Mouse (Mus musculus) embryonic facial prominence, embryonic 10.5 days (tissue): ENCODE measurements around the gene Agbl3. TPM values are rescaled to one million over a fixed set of nuclear protein-coding genes. Genes with fewer than 3 reads are reported as not detected.
A peak's percentile ranks its signal among the peaks of the same experiment; 100 is the strongest.

Experiments used
- DNase-seq: peaks from one replicate; pipeline ENCODE4 v3.0.0-alpha.2; 2017; ENCODE audit warnings: low spot score
- H3K27ac ChIP-seq: fragments of 300-500 bp; sonication (generic); replicated peaks from 2 replicates; pipeline ENCODE4 v1.5.1; 2016; ENCODE audit warnings: mild to moderate bottlenecking
- H3K27me3 ChIP-seq: fragments of 300-500 bp; sonication (generic); replicated peaks from 2 replicates; pipeline ENCODE4 v1.6.1; 2016; ENCODE audit warnings: low read depth, mild to moderate bottlenecking; ENCODE audit not compliant: poor library complexity, severe bottlenecking
- H3K36me3 ChIP-seq: fragments of 300-500 bp; sonication (generic); replicated peaks from 2 replicates; pipeline ENCODE4 v1.6.1; 2016; ENCODE audit warnings: mild to moderate bottlenecking, moderate library complexity
- H3K4me1 ChIP-seq: fragments of 300-500 bp; sonication (generic); 2 replicates; pipeline ENCODE4 v1.6.1; 2016
- H3K4me3 ChIP-seq: fragments of 300-500 bp; sonication (generic); 2 replicates; pipeline ENCODE4 v1.5.1; 2016; ENCODE audit warnings: mild to moderate bottlenecking, moderate library complexity
- H3K9me3 ChIP-seq: fragments of 300-500 bp; sonication (generic); 2 replicates; pipeline ENCODE4 v1.6.1; 2016; ENCODE audit warnings: mild to moderate bottlenecking
- WGBS: fragments of 180-500 bp; shearing (Covaris S2); methylation state at CpG from one replicate; pipeline ENCODE4 v1.1.7; 2016; 5-methylcytosine and 5-hydroxymethylcytosine counted together
- polyA plus RNA-seq: library from polyadenylated mRNA; unstranded; fragments of >200 nt; fragmentation: Nextera tagmentation; extraction: Ambion mirVana; gene quantifications from 2 replicates; pipeline ENCODE4 v1.2.1, GENCODE M21; 2016

Agbl3 gene
- polyA plus RNA-seq, 1 experiment from 2014 or later: 2.8 TPM

GRCm38 (mm10) chr6:34824406-34824805 is 44.2 kb downstream of the Agbl3 start:
- Histone ChIP-seq H3K4me3 (no peak overlapping the region), H3K27ac (no peak overlapping the region), H3K4me1 (no peaks in the 10 kb centered on the region), H3K36me3 (no peaks in the 10 kb centered on the region), H3K9me3 (peaks cover 3% of the 10 kb centered on the region; the same call in 1 of the 2 replicates), H3K27me3 (no peaks in the 10 kb centered on the region)
- no peak for DNase-seq

GRCm38 (mm10) chr6:34832352-34832751 is 52.1 kb downstream of the Agbl3 start:
- no peaks in the 10 kb centered on the region for H3K27me3 ChIP-seq
- H3K4me3 ChIP-seq: no peak overlapping the region
- no peak for DNase-seq
- H3K9me3 ChIP-seq: no peaks in the 10 kb centered on the region
- no peak overlapping the region for H3K27ac ChIP-seq
- no peaks in the 10 kb centered on the region for H3K4me1 ChIP-seq
- no peaks in the 10 kb centered on the region for H3K36me3 ChIP-seq
- WGBS: 94% methylated on average over 5 of the region's 5 CpGs

GRCm38 (mm10) chr6:34861546-34862053 is 81.4 kb downstream of the Agbl3 start:
- Histone ChIP-seq H3K27me3 (no peaks in the 10 kb centered on the region), H3K36me3 (no peaks in the 10 kb centered on the region), H3K27ac (no peak overlapping the region), H3K4me1 (peaks cover 28% of the 10 kb centered on the region), H3K4me3 (no peak overlapping the region), H3K9me3 (no peaks in the 10 kb centered on the region)
- WGBS: 91% methylated on average over 11 of the region's 11 CpGs
- no peak for DNase-seq

- DNase-seq: no peak
- WGBS: 91% methylated on average over 6 of the region's 6 CpGs
- H3K27ac ChIP-seq: no peak overlapping the region
- peaks cover 36% of the 10 kb centered on the region for H3K4me1 ChIP-seq
- H3K4me3 ChIP-seq: no peak overlapping the region
- no peaks in the 10 kb centered on the region for H3K27me3 ChIP-seq
- no peaks in the 10 kb centered on the region for H3K36me3 ChIP-seq
- no peaks in the 10 kb centered on the region for H3K9me3 ChIP-seq
These were observed 82.1 kb downstream of the Agbl3 start for GRCm38 (mm10) chr6:34862381-34862780.

- no peak within 1 kb of the TSS for H3K27ac ChIP-seq
- DNase-seq: no peak
- H3K4me1 ChIP-seq: peaks cover 37% of the 10 kb centered on the region
- no peaks in the 10 kb centered on the region for H3K36me3 ChIP-seq
- 41% methylated on average over 11 of the region's 11 CpGs for WGBS
- H3K4me3 ChIP-seq: no peak within 1 kb of the TSS
- no peaks in the 10 kb centered on the region for H3K27me3 ChIP-seq
- H3K9me3 ChIP-seq: no peaks in the 10 kb centered on the region
These were observed 82.7 kb downstream of the Agbl3 start, which contains the start of gene Tmem140 for GRCm38 (mm10) chr6:34862791-34863403. Tmem140 (plus strand) TSS chr6:34863146.

GRCm38 (mm10) chr6:34863786-34864514 is 83.7 kb downstream of the Agbl3 start:
- Histone ChIP-seq H3K4me3 (no peak overlapping the region), H3K4me1 (peaks cover 37% of the 10 kb centered on the region), H3K27me3 (no peaks in the 10 kb centered on the region), H3K36me3 (no peaks in the 10 kb centered on the region), H3K27ac (no peak overlapping the region), H3K9me3 (no peaks in the 10 kb centered on the region)
- 57% methylated on average over 9 of the region's 9 CpGs for WGBS
- DNase-seq: no peak

GRCm38 (mm10) chr6:34865213-34865612 is 85.0 kb downstream of the Agbl3 start:
- DNase-seq: no peak
- WGBS: 58% methylated on average over 5 of the region's 5 CpGs
- 0 out of 2 replicates have a peak overlapping the region, but pooled peaks have one; percentile 44 for H3K27ac ChIP-seq
- H3K27me3 ChIP-seq: no peaks in the 10 kb centered on the region
- H3K36me3 ChIP-seq: no peaks in the 10 kb centered on the region
- H3K9me3 ChIP-seq: no peaks in the 10 kb centered on the region
- H3K4me1 ChIP-seq: peaks cover 43% of the 10 kb centered on the region
- no peak overlapping the region for H3K4me3 ChIP-seq

- H3K4me3 ChIP-seq: no peak overlapping the region
- DNase-seq: no peak
- H3K27me3 ChIP-seq: no peaks in the 10 kb centered on the region
- H3K36me3 ChIP-seq: no peaks in the 10 kb centered on the region
- peaks cover 45% of the 10 kb centered on the region for H3K4me1 ChIP-seq
- H3K9me3 ChIP-seq: no peaks in the 10 kb centered on the region
- WGBS: 59% methylated on average over 7 of the region's 7 CpGs
- H3K27ac ChIP-seq: 0 out of 2 replicates have a peak overlapping the region, but pooled peaks have one; percentile 8
These were observed 85.7 kb downstream of the Agbl3 start for GRCm38 (mm10) chr6:34865711-34866593.

- peaks cover 48% of the 10 kb centered on the region for H3K4me1 ChIP-seq
- H3K36me3 ChIP-seq: no peaks in the 10 kb centered on the region
- WGBS: 44% methylated on average over 8 of the region's 8 CpGs
- no peaks in the 10 kb centered on the region for H3K27me3 ChIP-seq
- H3K27ac ChIP-seq: peak overlapping the region; percentile 57
- H3K9me3 ChIP-seq: no peaks in the 10 kb centered on the region
- no peak overlapping the region for H3K4me3 ChIP-seq
- DNase-seq: no peak
These were observed 86.6 kb downstream of the Agbl3 start for GRCm38 (mm10) chr6:34866786-34867185.

GRCm38 (mm10) chr6:34867301-34867994 is 87.2 kb downstream of the Agbl3 start:
- Histone ChIP-seq H3K9me3 (no peaks in the 10 kb centered on the region), H3K27ac (peak overlapping the region; percentile 57), H3K27me3 (no peaks in the 10 kb centered on the region), H3K4me1 (peaks cover 46% of the 10 kb centered on the region), H3K4me3 (no peak overlapping the region), H3K36me3 (no peaks in the 10 kb centered on the region)
- no peak for DNase-seq
- 78% methylated on average over 16 of the region's 16 CpGs for WGBS

GRCm38 (mm10) chr6:34867995-34868350 is 87.7 kb downstream of the Agbl3 start:
- no peak for DNase-seq
- no peaks in the 10 kb centered on the region for H3K9me3 ChIP-seq
- no peak overlapping the region for H3K4me3 ChIP-seq
- H3K27me3 ChIP-seq: no peaks in the 10 kb centered on the region
- WGBS: 77% methylated on average over 10 of the region's 10 CpGs
- H3K4me1 ChIP-seq: peaks cover 41% of the 10 kb centered on the region
- H3K27ac ChIP-seq: no peak overlapping the region
- peaks cover 5% of the 10 kb centered on the region for H3K36me3 ChIP-seq
